Mouse (Mus musculus) splenic B cell, adult 2 months (primary cell): ENCODE data around the gene Hoxa5.

Experiments
- DNase-seq: peaks from one replicate; pipeline ENCODE4 v3.0.0-alpha.2; 2011; ENCODE audit warnings: low read depth, low spot score
- H3K27me3 ChIP-seq: 2 replicates; pipeline ENCODE4 v1.6.1; 2012; ENCODE audit warnings: mild to moderate bottlenecking, low read length, moderate library complexity, mixed read lengths; ENCODE audit not compliant: control insufficient read depth, poor library complexity, insufficient read depth, severe bottlenecking
- H3K36me3 ChIP-seq: 2 replicates; pipeline ENCODE4 v1.6.1; 2012; ENCODE audit warnings: mild to moderate bottlenecking, low read length, moderate library complexity, mixed read lengths; ENCODE audit not compliant: control insufficient read depth, poor library complexity, insufficient read depth, severe bottlenecking

Gene Hoxa5

GRCm38 (mm10) chr6:52204050-52204752 is at the start of gene Hoxa5:
Hoxa5 (minus strand) TSS chr6:52204587.
- H3K36me3 ChIP-seq, result no peaks in the 10 kb centered on the region
- no peaks in the 10 kb centered on the region; the same call in 1 of the 2 replicates for H3K27me3 ChIP-seq
- no peak for DNase-seq

GRCm38 (mm10) chr6:52253511-52254500 is 49.4 kb upstream of the Hoxa5 start:
- Histone ChIP-seq H3K27me3 (peaks cover 14% of the 10 kb centered on the region), H3K36me3 (no peaks in the 10 kb centered on the region)
- DNase-seq, result no peak

GRCm38 (mm10) chr6:52252775-52253376 is 48.5 kb upstream of the Hoxa5 start:
- no peaks in the 10 kb centered on the region for H3K36me3 ChIP-seq
- DNase-seq, result no peak
- peaks cover 14% of the 10 kb centered on the region for H3K27me3 ChIP-seq

- peaks cover 14% of the 10 kb centered on the region for H3K27me3 ChIP-seq
- DNase-seq, result no peak
- H3K36me3 ChIP-seq, result no peaks in the 10 kb centered on the region
These were observed 47.8 kb upstream of the Hoxa5 start for GRCm38 (mm10) chr6:52252016-52252774.

- peaks cover 14% of the 10 kb centered on the region for H3K27me3 ChIP-seq
- no peak for DNase-seq
- H3K36me3 ChIP-seq, result no peaks in the 10 kb centered on the region
These were observed 46.9 kb upstream of the Hoxa5 start for GRCm38 (mm10) chr6:52251177-52251879.

GRCm38 (mm10) chr6:52249826-52250225 is 45.4 kb upstream of the Hoxa5 start:
- peaks cover 14% of the 10 kb centered on the region for H3K27me3 ChIP-seq
- no peaks in the 10 kb centered on the region for H3K36me3 ChIP-seq
- DNase-seq, result no peak

- H3K27me3 ChIP-seq, result peaks cover 14% of the 10 kb centered on the region
- DNase-seq, result no peak
- no peaks in the 10 kb centered on the region for H3K36me3 ChIP-seq
These were observed 45.0 kb upstream of the Hoxa5 start for GRCm38 (mm10) chr6:52249415-52249738.

GRCm38 (mm10) chr6:52248638-52249414 is 44.4 kb upstream of the Hoxa5 start:
- no peak for DNase-seq
- peaks cover 10% of the 10 kb centered on the region for H3K27me3 ChIP-seq
- no peaks in the 10 kb centered on the region for H3K36me3 ChIP-seq

GRCm38 (mm10) chr6:52247766-52248637 is 43.6 kb upstream of the Hoxa5 start:
- Histone ChIP-seq H3K36me3 (no peaks in the 10 kb centered on the region), H3K27me3 (peaks cover 4% of the 10 kb centered on the region; the same call in 1 of the 2 replicates)
- no peak for DNase-seq

- DNase-seq, result no peak
- Histone ChIP-seq H3K27me3 (no peaks in the 10 kb centered on the region; the same call in 1 of the 2 replicates), H3K36me3 (no peaks in the 10 kb centered on the region)
These were observed 42.5 kb upstream of the Hoxa5 start for GRCm38 (mm10) chr6:52246916-52247315.

- Histone ChIP-seq H3K27me3 (no peaks in the 10 kb centered on the region; the same call in 1 of the 2 replicates), H3K36me3 (no peaks in the 10 kb centered on the region)
- no peak for DNase-seq
These were observed 42.0 kb upstream of the Hoxa5 start for GRCm38 (mm10) chr6:52246403-52246803.

- Histone ChIP-seq H3K36me3 (no peaks in the 10 kb centered on the region), H3K27me3 (no peaks in the 10 kb centered on the region; the same call in none of the 2 replicates)
- DNase-seq, result no peak
These were observed 41.4 kb upstream of the Hoxa5 start, which contains the start of gene Hoxa11 for GRCm38 (mm10) chr6:52245757-52246142. Hoxa11 (minus strand) TSS chr6:52245810.
